Mouse (Mus musculus) embryonic fibroblast, embryonic 13.5 days (primary cell): ENCODE results near the gene Wnt16.

Source experiments
- CTCF ChIP-seq: IDR thresholded peaks from 2 replicates; pipeline ENCODE4 v1.5.1; 2011; ENCODE audit warnings: mild to moderate bottlenecking, control low read depth, low read length, moderate library complexity, borderline replicate concordance; ENCODE audit not compliant: insufficient read depth
- POLR2A ChIP-seq: IDR thresholded peaks from 2 replicates; pipeline ENCODE4 v1.6.1; 2011; ENCODE audit warnings: low read depth, mild to moderate bottlenecking, control low read depth, low read length, moderate library complexity

DNA sequence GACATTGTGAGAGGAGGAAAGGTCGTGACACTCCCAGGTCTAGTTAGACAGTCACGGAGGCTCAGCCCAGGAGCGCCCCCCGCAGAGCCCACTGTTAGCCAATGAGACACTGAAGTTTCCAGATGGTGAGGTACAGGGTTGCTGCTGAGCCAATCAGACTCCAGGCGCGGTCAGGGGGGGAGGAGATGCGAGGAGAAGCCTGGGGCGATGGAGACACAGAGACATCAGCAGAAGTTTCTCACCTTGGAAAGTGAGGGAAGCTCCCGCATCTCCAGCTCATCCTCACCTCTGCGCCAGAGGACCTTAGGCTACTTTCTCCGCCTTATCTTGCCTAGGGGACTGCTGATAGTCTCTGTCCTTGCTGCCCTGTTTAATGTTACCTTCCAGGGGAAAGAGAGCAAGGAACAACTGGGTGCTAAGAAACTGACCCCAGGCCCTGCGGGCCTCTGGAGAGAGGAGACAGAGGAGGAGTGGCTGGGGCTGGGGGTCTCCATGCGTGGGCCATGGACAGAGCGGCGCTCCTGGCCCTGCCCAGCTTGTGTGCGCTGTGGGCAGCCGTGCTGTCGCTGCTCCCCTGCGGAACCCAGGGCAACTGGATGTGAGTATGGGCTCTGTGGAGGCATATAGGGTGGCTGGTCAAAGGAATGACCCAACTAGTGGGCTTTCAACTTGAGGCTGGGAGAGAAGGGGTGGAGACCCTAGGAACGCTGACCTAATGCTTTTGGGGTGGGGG, at the start of gene Wnt16:
- TF ChIP-seq POLR2A (peak; percentile 44), CTCF (no peak)
